In the genomic region with DNA sequence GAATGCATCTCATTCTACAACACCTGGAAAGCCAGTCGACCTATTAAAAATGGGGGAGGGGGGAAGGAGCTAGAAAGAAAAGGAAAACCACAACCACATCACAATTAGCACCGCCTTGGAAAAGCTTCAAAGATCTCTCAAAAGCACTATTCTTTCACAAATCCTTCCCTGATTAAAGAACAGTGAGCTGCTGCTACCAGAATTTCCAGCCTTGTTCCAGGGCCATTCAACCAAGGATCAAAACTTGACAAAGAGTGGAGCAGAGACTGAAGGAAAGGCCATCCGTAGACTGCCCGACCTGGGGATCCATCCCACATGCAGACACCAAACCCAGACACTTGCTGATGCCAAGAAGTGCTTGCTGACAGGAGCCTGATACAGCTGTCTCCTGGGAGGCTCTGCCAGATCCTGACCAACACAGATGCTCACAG, we compare ENCODE assay signal across 12 mouse cellular contexts.
DNase-seq lines count a peak whose midpoint lies in the region; TF ChIP-seq lines count a peak whose summit lies in the region.
"Had no signal": no experiment of that assay in that cellular context is flagged by ENCODE, and none has a peak within 500 bp of the region (broad histone marks: within the 10 kb centered on the region; RNA-seq: fewer than 3 reads in every experiment).

No protein-coding gene starts in this region.

- intact Hi-C loops in gastrocnemius, adult 2 months (cut with DNase I) = loop anchor here (5.0 kb wide), 1 partner anchor 147 kb away; no protein-coding TSS in a partner anchor

- H3K27ac ChIP-seq in gastrocnemius, adult 2 months = peak overlapping the region; percentile 81
- peak overlapping the region; percentile 8; the same call in 1 of the 2 replicates for H3K27ac ChIP-seq in cortical plate, adult 2 months (ENCODE audit: insufficient read depth, low read length)
- H3K27ac ChIP-seq: embryonic facial prominence, embryonic 13.5 days; intestine, embryonic 15.5 days; kidney, postnatal 0 days; midbrain, embryonic 15.5 days had no signal

- peaks cover 11% of the 10 kb centered on the region for H3K4me1 ChIP-seq in cortical plate, adult 2 months (ENCODE audit: control insufficient read depth, insufficient read depth, low read length)

- DNase-seq in gastrocnemius, adult 2 months = peak; percentile 62
- no peak for DNase-seq in gastrocnemius, postnatal 4 days (ENCODE audit: low spot score in 2 of 2)
- DNase-seq in layer of hippocampus, adult 9-11 months = peak; percentile 38
- no peak for DNase-seq in layer of hippocampus, postnatal 36 days
- DNase-seq in gastrocnemius, postnatal 25 days = peak; percentile 48
- no peak for DNase-seq in right cerebral cortex, postnatal 4 days
- DNase-seq: cerebellum, adult 8-10 months had no signal

- TF ChIP-seq CTCF in gastrocnemius, adult 2 months (IDR thresholded peaks at IDR 0.05) = no peak
- TF ChIP-seq CTCF in cortical plate, adult 2 months (IDR thresholded peaks at IDR 0.05; ENCODE audit: extremely low read depth, insufficient read depth, low read length) = no peak

- no peak for TF ChIP-seq POLR2A in cortical plate, adult 2 months (IDR thresholded peaks at IDR 0.05; ENCODE audit: extremely low read depth, insufficient read depth, low read length)

- H3K4me3 ChIP-seq in gastrocnemius, adult 2 months = no peak overlapping the region
- no peak overlapping the region for H3K4me3 ChIP-seq in cortical plate, adult 2 months (ENCODE audit: insufficient read depth, low read length)
- H3K4me3 ChIP-seq: embryonic facial prominence, embryonic 13.5 days; intestine, embryonic 15.5 days; midbrain, embryonic 15.5 days had no signal

Comparison
In these comparisons a context has a peak if more than half of its experiments do, and no peak if none do; other contexts are left out.
1. DNase-seq: peak in gastrocnemius, adult 2 months (single experiment), layer of hippocampus, adult 9-11 months (single experiment) and gastrocnemius, postnatal 25 days (single experiment); none in gastrocnemius, postnatal 4 days (0 of 2), layer of hippocampus, postnatal 36 days (0 of 2) and right cerebral cortex, postnatal 4 days (single experiment).